Mouse (Mus musculus) liver, embryonic 12.5 days (tissue): Measurements from ENCODE around the gene Rabl6. TPM values are rescaled to one million over a fixed set of nuclear protein-coding genes. Genes with fewer than 3 reads are reported as not detected.

Experiments
- ATAC-seq: fragments of 200-750 bp; cut with Nextera tagmentation; 2 replicates; pipeline ENCODE4 v1.8.0; 2017; ENCODE audit warnings: moderate number of reproducible peaks, mild to moderate bottlenecking, moderate library complexity
- H3K27ac ChIP-seq: fragments of 300-500 bp; sonication (generic); 2 replicates; pipeline ENCODE4 v1.5.1; 2016; ENCODE audit warnings: mild to moderate bottlenecking
- H3K27me3 ChIP-seq: fragments of 300-500 bp; sonication (generic); replicated peaks from 2 replicates; pipeline ENCODE4 v1.6.1; 2016; ENCODE audit warnings: mild to moderate bottlenecking, moderate library complexity
- H3K36me3 ChIP-seq: fragments of 300-500 bp; sonication (generic); 2 replicates; pipeline ENCODE4 v1.6.1; 2016; ENCODE audit warnings: mild to moderate bottlenecking, moderate library complexity
- H3K4me1 ChIP-seq: fragments of 300-500 bp; sonication (generic); 2 replicates; pipeline ENCODE4 v1.6.1; 2016
- H3K4me2 ChIP-seq: fragments of 300-500 bp; sonication (generic); 2 replicates; pipeline ENCODE4 v1.6.1; 2016; ENCODE audit warnings: mild to moderate bottlenecking, moderate library complexity
- H3K4me3 ChIP-seq: fragments of 300-500 bp; sonication (generic); 2 replicates; pipeline ENCODE4 v1.5.1; 2016; ENCODE audit warnings: mild to moderate bottlenecking, moderate library complexity
- H3K9ac ChIP-seq: fragments of 300-500 bp; sonication (generic); 2 replicates; pipeline ENCODE4 v1.6.1; 2016; ENCODE audit warnings: mild to moderate bottlenecking, moderate library complexity
- H3K9me3 ChIP-seq: fragments of 300-500 bp; sonication (generic); replicated peaks from 2 replicates; pipeline ENCODE4 v1.6.1; 2016; ENCODE audit warnings: mild to moderate bottlenecking, moderate library complexity
- WGBS: fragments of 180-500 bp; shearing (Covaris S2); methylation state at CpG from one replicate; pipeline ENCODE4 v1.1.7; 2016; ENCODE audit not compliant: insufficient replicate concordance; 5-methylcytosine and 5-hydroxymethylcytosine counted together
- polyA plus RNA-seq: library from polyadenylated mRNA; unstranded; fragments of >200 nt; fragmentation: Nextera tagmentation; extraction: Ambion mirVana; gene quantifications from 2 replicates; pipeline ENCODE4 v1.2.1, GENCODE M21; 2016

Gene Rabl6
- polyA plus RNA-seq, 1 experiment from 2014 or later: 41.8 TPM

GRCm38 (mm10) chr2:25588227-25588907 is 20.0 kb downstream of the Rabl6 start:
- no peaks in the 10 kb centered on the region for H3K27me3 ChIP-seq
- H3K9ac ChIP-seq: no peak overlapping the region
- WGBS: 79% methylated on average over 8 of the region's 8 CpGs
- H3K36me3 ChIP-seq: peaks cover 97% of the 10 kb centered on the region
- H3K9me3 ChIP-seq: no peaks in the 10 kb centered on the region
- ATAC-seq: no peak
- no peak overlapping the region for H3K27ac ChIP-seq
- no peak overlapping the region for H3K4me2 ChIP-seq
- no peak overlapping the region for H3K4me3 ChIP-seq
- peaks cover 7% of the 10 kb centered on the region for H3K4me1 ChIP-seq

- no peak for ATAC-seq
- Histone ChIP-seq H3K36me3 (peaks cover 92% of the 10 kb centered on the region), H3K4me2 (no peak overlapping the region), H3K9ac (no peak overlapping the region), H3K27me3 (no peaks in the 10 kb centered on the region), H3K9me3 (no peaks in the 10 kb centered on the region), H3K4me3 (no peak overlapping the region), H3K4me1 (peaks cover 17% of the 10 kb centered on the region), H3K27ac (no peak overlapping the region)
- 85% methylated on average over 8 of the region's 8 CpGs for WGBS
These were observed 21.0 kb downstream of the Rabl6 start for GRCm38 (mm10) chr2:25587290-25587689.

DNA sequence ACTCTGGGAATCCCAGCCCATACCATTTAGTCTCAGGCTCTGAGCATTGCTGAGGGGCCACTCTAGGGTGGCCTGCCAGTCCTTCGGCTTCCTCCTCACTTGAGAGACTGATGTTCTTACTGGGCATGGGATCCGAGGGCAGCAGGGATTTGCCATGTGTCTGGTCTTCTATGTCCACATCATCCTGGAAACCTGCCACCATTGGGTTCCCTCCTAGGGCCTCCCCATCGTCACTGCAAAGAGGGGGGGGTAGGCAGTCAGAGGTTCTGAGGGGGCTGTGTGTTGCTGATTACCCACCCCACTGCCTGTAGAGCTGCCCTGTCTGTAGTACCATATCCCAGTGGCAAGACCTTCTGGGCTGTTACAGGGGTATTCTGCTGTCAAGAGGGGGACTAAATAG is 22.7 kb downstream of the Rabl6 start:
- Histone ChIP-seq H3K4me3 (no peak overlapping the region), H3K9me3 (no peaks in the 10 kb centered on the region), H3K27ac (no peak overlapping the region), H3K27me3 (peaks cover 9% of the 10 kb centered on the region), H3K9ac (no peak overlapping the region), H3K4me2 (no peak overlapping the region), H3K4me1 (peaks cover 33% of the 10 kb centered on the region), H3K36me3 (peaks cover 75% of the 10 kb centered on the region)
- ATAC-seq: no peak
- WGBS: 81% methylated on average over 3 of the region's 3 CpGs

- Histone ChIP-seq H3K9ac (no peak overlapping the region), H3K27me3 (peaks cover 16% of the 10 kb centered on the region), H3K9me3 (no peaks in the 10 kb centered on the region), H3K36me3 (peaks cover 68% of the 10 kb centered on the region), H3K4me1 (peaks cover 40% of the 10 kb centered on the region), H3K27ac (no peak overlapping the region), H3K4me2 (no peak overlapping the region), H3K4me3 (no peak overlapping the region)
- ATAC-seq: no peak
- 81% methylated on average over 4 of the region's 4 CpGs for WGBS
These were observed 23.5 kb downstream of the Rabl6 start for GRCm38 (mm10) chr2:25584856-25585255.

GRCm38 (mm10) chr2:25584152-25584551 is 24.2 kb downstream of the Rabl6 start:
- Histone ChIP-seq H3K9me3 (no peaks in the 10 kb centered on the region), H3K27ac (no peak overlapping the region), H3K4me3 (no peak overlapping the region), H3K36me3 (peaks cover 61% of the 10 kb centered on the region), H3K9ac (no peak overlapping the region), H3K4me2 (no peak overlapping the region), H3K4me1 (peaks cover 47% of the 10 kb centered on the region), H3K27me3 (peaks cover 23% of the 10 kb centered on the region)
- WGBS: 80% methylated on average over 3 of the region's 3 CpGs
- ATAC-seq: no peak

DNA sequence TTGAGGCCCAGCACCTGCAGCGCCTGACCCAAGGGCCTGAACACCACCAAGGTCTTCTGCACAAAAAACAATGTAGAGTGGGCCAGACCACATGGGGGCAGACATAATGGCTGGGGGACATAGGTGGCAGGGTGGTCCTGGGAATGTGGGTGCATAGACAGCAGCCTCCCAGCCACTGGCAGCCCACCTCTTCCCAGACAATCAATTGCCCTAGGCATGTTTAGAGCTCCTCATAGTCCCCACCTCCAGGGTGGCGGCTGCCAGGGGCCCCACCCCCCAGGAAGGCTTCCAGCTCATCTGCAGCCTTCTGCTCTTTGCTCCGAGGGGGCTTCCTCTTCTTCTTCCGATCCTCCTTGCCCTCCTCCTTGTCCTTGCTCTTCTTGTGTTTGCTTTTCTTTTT is 24.8 kb downstream of the Rabl6 start:
- WGBS: 59% methylated on average over 4 of the region's 4 CpGs
- Histone ChIP-seq H3K36me3 (peaks cover 56% of the 10 kb centered on the region), H3K4me1 (peaks cover 53% of the 10 kb centered on the region), H3K27me3 (peaks cover 29% of the 10 kb centered on the region), H3K9ac (no peak overlapping the region), H3K4me2 (no peak overlapping the region), H3K9me3 (no peaks in the 10 kb centered on the region), H3K4me3 (no peak overlapping the region), H3K27ac (no peak overlapping the region)
- ATAC-seq: no peak

- H3K9me3 ChIP-seq: no peaks in the 10 kb centered on the region
- H3K27ac ChIP-seq: no peak overlapping the region
These were observed 25.2 kb downstream of the Rabl6 start for GRCm38 (mm10) chr2:25583120-25583481.

GRCm38 (mm10) chr2:25582466-25583119 is 25.7 kb downstream of the Rabl6 start:
- peaks cover 39% of the 10 kb centered on the region for H3K27me3 ChIP-seq
- WGBS: 45% methylated on average over 12 of the region's 12 CpGs
- peaks cover 62% of the 10 kb centered on the region for H3K4me1 ChIP-seq
- ATAC-seq: peak; percentile 36; the same call in 1 of the 2 replicates
- no peak overlapping the region for H3K9ac ChIP-seq
- H3K36me3 ChIP-seq: peaks cover 46% of the 10 kb centered on the region
- no peak overlapping the region for H3K4me3 ChIP-seq
- no peaks in the 10 kb centered on the region for H3K9me3 ChIP-seq
- no peak overlapping the region for H3K27ac ChIP-seq
- H3K4me2 ChIP-seq: no peak overlapping the region

More at GRCm38 (mm10) chr2:25583120-25583481, 25.2 kb downstream of the Rabl6 start:
- Histone ChIP-seq H3K27me3 (peaks cover 34% of the 10 kb centered on the region), H3K4me1 (peaks cover 57% of the 10 kb centered on the region), H3K9ac (no peak overlapping the region), H3K36me3 (peaks cover 51% of the 10 kb centered on the region), H3K4me2 (no peak overlapping the region), H3K4me3 (no peak overlapping the region)
- 71% methylated on average over 6 of the region's 6 CpGs for WGBS
- no peak for ATAC-seq

DNA sequence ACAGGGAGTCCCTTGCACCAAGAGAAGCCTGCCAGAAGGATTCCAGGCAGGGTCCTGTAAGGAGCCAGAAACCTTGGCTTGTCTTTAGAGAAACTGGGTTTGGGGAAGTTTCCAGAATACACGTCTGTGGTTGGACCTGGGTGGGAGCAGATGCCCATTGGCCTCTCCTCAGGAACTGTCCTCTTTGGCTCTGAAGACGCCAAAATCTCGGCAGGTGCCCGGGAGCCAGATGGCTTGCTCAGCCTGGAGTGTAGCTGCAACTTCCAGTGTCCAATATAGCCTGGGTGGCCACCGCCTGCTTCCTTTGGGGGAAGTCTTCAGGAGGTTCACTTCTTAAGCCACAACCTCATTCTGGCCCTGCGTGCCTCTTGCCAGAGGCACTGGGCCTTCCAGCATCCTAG is 26.4 kb downstream of the Rabl6 start:
- Histone ChIP-seq H3K4me3 (no peak overlapping the region), H3K9ac (no peak overlapping the region)
- WGBS: 11% methylated on average over 6 of the region's 6 CpGs

DNA sequence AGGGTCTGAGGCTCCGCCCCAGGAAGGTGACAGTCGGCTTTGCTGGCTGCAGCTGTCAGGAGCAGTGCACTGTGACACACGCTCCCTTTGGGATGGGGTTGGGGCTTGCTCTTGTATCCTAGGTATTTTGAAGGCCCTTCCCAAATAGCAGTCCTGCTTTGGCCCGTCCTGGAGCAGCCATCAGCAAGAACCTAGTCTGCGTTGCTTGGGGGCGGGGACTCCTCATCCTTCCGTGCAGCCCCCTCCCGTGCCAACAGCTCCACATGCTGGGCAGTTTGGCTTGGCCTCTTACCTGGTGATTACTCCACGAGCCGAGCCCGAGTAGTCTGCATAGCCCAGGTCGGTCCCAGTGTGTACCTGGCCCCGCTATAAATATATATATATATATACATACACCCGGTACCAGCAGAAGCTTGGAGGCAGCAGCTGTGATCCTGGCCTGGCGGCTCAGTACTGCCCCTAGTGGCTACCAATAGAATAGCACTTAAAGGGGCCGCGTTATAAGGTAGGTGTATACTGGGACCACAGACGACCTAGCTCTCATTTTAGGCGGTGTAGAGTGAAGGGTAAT is 26.9 kb downstream of the Rabl6 start, which contains the start of gene Ajm1:
Gene Ajm1, minus strand, starts transcription at position 464 of the 571 bp plus-strand sequence.
- peaks cover 34% of the 10 kb centered on the region for H3K36me3 ChIP-seq
- no peaks in the 10 kb centered on the region for H3K9me3 ChIP-seq
- peaks cover 68% of the 10 kb centered on the region for H3K4me1 ChIP-seq
- H3K27ac ChIP-seq: no peak within 1 kb of the TSS
- ATAC-seq: peak; percentile 60
- 6% methylated on average over 19 of the region's 19 CpGs for WGBS
- H3K4me2 ChIP-seq: peak within 1 kb of the TSS; percentile 64
- peaks cover 51% of the 10 kb centered on the region for H3K27me3 ChIP-seq
- 0 out of 2 replicates have a peak within 1 kb of the TSS, but pooled peaks have one; percentile 7 for H3K9ac ChIP-seq
- peak within 1 kb of the TSS; percentile 29 for H3K4me3 ChIP-seq

More for the DNA sequence above, 26.4 kb downstream of the Rabl6 start:
- Histone ChIP-seq H3K27ac (no peak overlapping the region), H3K36me3 (peaks cover 39% of the 10 kb centered on the region), H3K4me2 (peak overlapping the region; percentile 64), H3K27me3 (peaks cover 46% of the 10 kb centered on the region), H3K9me3 (no peaks in the 10 kb centered on the region), H3K4me1 (peaks cover 68% of the 10 kb centered on the region)
- ATAC-seq: no peak

DNA sequence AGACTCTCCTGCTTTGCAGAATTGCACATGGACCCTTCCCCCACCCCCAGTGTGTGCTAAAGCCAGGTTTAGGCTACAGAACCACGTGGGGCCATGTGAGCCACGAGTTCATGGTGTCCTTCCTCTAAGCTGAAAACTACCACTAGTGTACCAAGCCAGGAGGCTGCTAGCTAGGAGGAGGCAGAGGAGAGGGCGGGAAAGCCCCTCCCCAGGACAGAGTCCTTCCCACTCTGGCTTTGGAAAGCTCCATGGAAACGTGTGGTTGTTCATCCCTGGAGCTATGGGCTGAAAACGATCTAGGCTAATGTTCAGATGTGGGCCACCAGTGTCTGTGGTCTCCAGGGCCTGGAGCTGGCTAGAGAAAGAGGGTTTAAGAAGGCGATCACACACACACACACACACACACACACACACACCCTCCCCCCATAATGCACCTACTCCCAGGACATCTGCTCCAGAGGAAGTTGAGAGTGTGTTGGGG is 27.7 kb downstream of the Rabl6 start:
- Histone ChIP-seq H3K4me2 (peak overlapping the region; percentile 64; the same call in 1 of the 2 replicates), H3K9me3 (no peaks in the 10 kb centered on the region), H3K27ac (no peak overlapping the region), H3K27me3 (peaks cover 58% of the 10 kb centered on the region), H3K4me3 (no peak overlapping the region), H3K9ac (0 out of 2 replicates have a peak overlapping the region, but pooled peaks have one; percentile 7), H3K36me3 (peaks cover 28% of the 10 kb centered on the region), H3K4me1 (peaks cover 71% of the 10 kb centered on the region)
- WGBS: 28% methylated on average over 6 of the region's 6 CpGs
- ATAC-seq: no peak
